Mouse (Mus musculus): ENCODE measurements at regions not wholly inside any gene's neighbourhood (a gene's known extent, or its start where the extent isn't known, plus 50 kb on each side); places are given as distances from the start of the nearest gene placed in this dataset.

GRCm38 (mm10) chr10:8960964-8961675, 75.2 kb upstream of the Sash1 start:
- no peaks in the 10 kb centered on the region for H3K4me1 ChIP-seq (ENCODE audit: control insufficient read depth, insufficient read depth, low read length)
- DNase-seq = no peak
- WGBS = 86% methylated on average over 10 of the region's 10 CpGs
- no peak overlapping the region for H3K4me3 ChIP-seq (replicated peaks; ENCODE audit: extremely low read depth, low read depth, low read length)
- TF ChIP-seq POLR2A (IDR thresholded peaks at IDR 0.05; ENCODE audit: borderline replicate concordance, extremely low read depth, low read depth, low read length) (no peak), CTCF (IDR thresholded peaks at IDR 0.05; ENCODE audit: insufficient read depth, low read length) (no peak)

GRCm38 (mm10) chr10:8960275-8960960, 74.5 kb upstream of the Sash1 start:
- WGBS = 95% methylated on average over 9 of the region's 9 CpGs
- TF ChIP-seq POLR2A (IDR thresholded peaks at IDR 0.05; ENCODE audit: borderline replicate concordance, extremely low read depth, low read depth, low read length) = no peak
- TF ChIP-seq CTCF (IDR thresholded peaks at IDR 0.05; ENCODE audit: insufficient read depth, low read length) = no peak
- no peak for DNase-seq
- no peaks in the 10 kb centered on the region for H3K4me1 ChIP-seq (ENCODE audit: control insufficient read depth, insufficient read depth, low read length)
- H3K4me3 ChIP-seq (replicated peaks; ENCODE audit: extremely low read depth, low read depth, low read length) = no peak overlapping the region

GRCm38 (mm10) chr10:8955499-8956211, 69.8 kb upstream of the Sash1 start:
- WGBS = 61% methylated on average over 6 of the region's 6 CpGs
- no peak for DNase-seq
- TF ChIP-seq CTCF (IDR thresholded peaks at IDR 0.05; ENCODE audit: insufficient read depth, low read length) = no peak
- no peak for TF ChIP-seq POLR2A (IDR thresholded peaks at IDR 0.05; ENCODE audit: borderline replicate concordance, extremely low read depth, low read depth, low read length)

GRCm38 (mm10) chr10:8954003-8954402, 68.1 kb upstream of the Sash1 start:
- Histone ChIP-seq H3K4me1 (ENCODE audit: control insufficient read depth, insufficient read depth, low read length) (peaks cover 10% of the 10 kb centered on the region), H3K4me3 (replicated peaks; ENCODE audit: extremely low read depth, low read depth, low read length) (no peak overlapping the region)
- no peak for DNase-seq
- 95% methylated on average over 4 of the region's 4 CpGs for WGBS
- TF ChIP-seq CTCF (IDR thresholded peaks at IDR 0.05; ENCODE audit: insufficient read depth, low read length) (no peak), POLR2A (IDR thresholded peaks at IDR 0.05; ENCODE audit: borderline replicate concordance, extremely low read depth, low read depth, low read length) (no peak)

More at GRCm38 (mm10) chr10:8955499-8956211, 69.8 kb upstream of the Sash1 start:
- no peak overlapping the region for H3K4me3 ChIP-seq (replicated peaks; ENCODE audit: extremely low read depth, low read depth, low read length)
- H3K4me1 ChIP-seq (ENCODE audit: control insufficient read depth, insufficient read depth, low read length) = peaks cover 7% of the 10 kb centered on the region

- WGBS = 77% methylated on average over 5 of the region's 5 CpGs
- peaks cover 10% of the 10 kb centered on the region for H3K4me1 ChIP-seq (ENCODE audit: control insufficient read depth, insufficient read depth, low read length)
- DNase-seq = no peak
- H3K4me3 ChIP-seq (replicated peaks; ENCODE audit: extremely low read depth, low read depth, low read length) = no peak overlapping the region
- TF ChIP-seq POLR2A (IDR thresholded peaks at IDR 0.05; ENCODE audit: borderline replicate concordance, extremely low read depth, low read depth, low read length) (no peak), CTCF (IDR thresholded peaks at IDR 0.05; ENCODE audit: insufficient read depth, low read length) (no peak)
Measured at GRCm38 (mm10) chr10:8952922-8953321, 67.1 kb upstream of the Sash1 start.

GRCm38 (mm10) chr10:8951937-8952336, 66.1 kb upstream of the Sash1 start:
- H3K4me1 ChIP-seq (ENCODE audit: control insufficient read depth, insufficient read depth, low read length) = peaks cover 10% of the 10 kb centered on the region
- no peak overlapping the region for H3K4me3 ChIP-seq (replicated peaks; ENCODE audit: extremely low read depth, low read depth, low read length)
- TF ChIP-seq POLR2A (IDR thresholded peaks at IDR 0.05; ENCODE audit: borderline replicate concordance, extremely low read depth, low read depth, low read length) (no peak), CTCF (IDR thresholded peaks at IDR 0.05; ENCODE audit: insufficient read depth, low read length) (no peak)
- WGBS = 81% methylated on average over 3 of the region's 3 CpGs
- DNase-seq = no peak

GRCm38 (mm10) chr10:8951236-8951825, 65.5 kb upstream of the Sash1 start:
- WGBS = 62% methylated on average over 10 of the region's 10 CpGs
- TF ChIP-seq POLR2A (IDR thresholded peaks at IDR 0.05; ENCODE audit: borderline replicate concordance, extremely low read depth, low read depth, low read length) (no peak), CTCF (IDR thresholded peaks at IDR 0.05; ENCODE audit: insufficient read depth, low read length) (no peak)
- Histone ChIP-seq H3K4me3 (replicated peaks; ENCODE audit: extremely low read depth, low read depth, low read length) (no peak overlapping the region), H3K4me1 (ENCODE audit: control insufficient read depth, insufficient read depth, low read length) (peaks cover 10% of the 10 kb centered on the region)
- no peak for DNase-seq

GRCm38 (mm10) chr10:8948227-8948626, 62.4 kb upstream of the Sash1 start:
- H3K4me3 ChIP-seq (replicated peaks; ENCODE audit: extremely low read depth, low read depth, low read length) = no peak overlapping the region
- TF ChIP-seq CTCF (IDR thresholded peaks at IDR 0.05; ENCODE audit: insufficient read depth, low read length) (no peak), POLR2A (IDR thresholded peaks at IDR 0.05; ENCODE audit: borderline replicate concordance, extremely low read depth, low read depth, low read length) (no peak)
- no peak for DNase-seq
- peaks cover 10% of the 10 kb centered on the region for H3K4me1 ChIP-seq (ENCODE audit: control insufficient read depth, insufficient read depth, low read length)
- WGBS = 54% methylated on average over 3 of the region's 3 CpGs

- WGBS = 40% methylated on average over 17 of the region's 17 CpGs
- no peak overlapping the region for H3K4me3 ChIP-seq (replicated peaks; ENCODE audit: extremely low read depth, low read depth, low read length)
- TF ChIP-seq POLR2A (IDR thresholded peaks at IDR 0.05; ENCODE audit: borderline replicate concordance, extremely low read depth, low read depth, low read length) = no peak
- TF ChIP-seq CTCF (IDR thresholded peaks at IDR 0.05; ENCODE audit: insufficient read depth, low read length) = no peak
- no peak for DNase-seq
- peaks cover under 1% of the 10 kb centered on the region; the same call in 1 of the 2 replicates for H3K4me1 ChIP-seq (ENCODE audit: control insufficient read depth, insufficient read depth, low read length)
Measured at GRCm38 (mm10) chr10:8945195-8945751, 59.4 kb upstream of the Sash1 start.
